Mouse (Mus musculus): ENCODE measurements around the gene Mfsd6l.

The Mfsd6l gene

GRCm38 (mm10) chr11:68602200-68602931 lies 46.4 kb downstream of the Mfsd6l start:
- peak; percentile 20 to 44 for DNase-seq

- DNase-seq, result no peak
Measured at GRCm38 (mm10) chr11:68607046-68607445, 51.1 kb downstream of the Mfsd6l start.
